Mouse (Mus musculus) lung, postnatal 25 days (tissue): ENCODE measurements around the gene Rgs9bp.
"Not testable (repeated sequence)": the region's sequence is repeated elsewhere in the genome, so short reads cannot be mapped to it uniquely, and the experiment has no call there.

Experiments used
- DNase-seq: peaks from one replicate; pipeline ENCODE4 v3.0.0; 2022; ENCODE audit warnings: low spot score

Gene Rgs9bp

DNA sequence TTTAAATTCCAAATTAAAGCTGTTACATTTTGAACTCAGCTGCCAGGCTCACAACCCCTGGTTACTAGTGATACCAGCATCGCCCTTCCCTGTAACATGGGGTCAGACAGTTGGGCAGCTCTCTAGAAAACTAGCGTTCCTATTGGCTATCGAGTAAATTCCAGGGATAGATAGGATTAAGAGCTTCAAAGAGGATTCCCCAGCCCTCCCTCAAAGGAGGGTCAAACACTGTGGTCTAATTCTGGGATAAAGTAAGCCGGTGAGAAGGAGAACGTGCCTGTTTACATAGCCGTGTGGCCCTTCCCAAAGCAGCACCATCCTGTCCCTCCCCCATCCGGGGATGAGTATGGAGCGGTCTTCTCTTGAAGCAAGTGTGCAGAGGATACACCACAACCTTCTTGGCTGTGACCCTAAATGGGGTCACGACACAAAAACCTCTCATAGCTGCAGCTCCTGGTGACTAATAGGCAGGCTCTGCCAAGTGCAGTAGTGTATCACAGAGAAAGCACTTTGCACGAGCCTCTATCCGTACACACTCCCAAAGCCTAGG, 1.8 kb downstream of the Rgs9bp start:
- no peak for DNase-seq

DNA sequence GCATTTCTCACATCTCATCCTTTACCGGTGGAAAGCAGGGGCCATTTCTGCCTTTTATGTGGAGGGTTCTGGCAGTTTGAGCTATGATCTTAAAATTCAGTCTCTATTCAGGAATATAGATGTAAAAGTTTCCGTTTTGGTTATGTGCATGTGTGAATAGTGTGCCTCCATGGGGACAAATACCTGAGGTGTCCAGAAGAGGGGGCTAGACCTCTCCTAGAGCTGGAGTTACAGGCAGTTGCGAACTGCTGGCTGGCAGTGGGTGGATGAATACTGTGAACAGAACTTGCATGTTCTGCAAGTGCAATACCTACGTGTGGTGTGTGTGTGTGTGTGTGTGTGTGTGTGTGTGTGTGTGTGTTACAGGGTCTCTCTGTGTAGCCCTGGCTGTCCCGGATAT, 2.7 kb downstream of the Rgs9bp start:
- DNase-seq: no peak

DNA sequence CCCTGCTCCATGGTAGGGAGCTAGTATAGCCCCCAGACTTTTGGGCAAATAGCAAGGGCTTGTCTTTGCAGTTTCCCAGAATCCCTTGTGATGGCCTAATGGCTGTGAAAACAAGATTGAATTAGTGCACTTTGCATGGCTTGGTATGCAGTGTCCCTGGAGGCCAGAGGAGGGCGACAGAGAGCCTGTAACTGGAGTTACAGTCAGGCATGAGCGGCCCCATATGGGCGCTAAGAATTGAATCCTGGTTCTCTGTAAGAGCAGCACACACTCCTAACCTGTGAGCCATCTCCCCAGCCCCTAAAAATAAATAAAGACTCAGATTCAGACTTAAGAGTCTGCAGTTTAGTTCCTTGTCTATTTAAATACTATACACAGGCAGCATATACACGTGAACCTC, 5.5 kb downstream of the Rgs9bp start:
- peak; percentile 43 for DNase-seq

DNA sequence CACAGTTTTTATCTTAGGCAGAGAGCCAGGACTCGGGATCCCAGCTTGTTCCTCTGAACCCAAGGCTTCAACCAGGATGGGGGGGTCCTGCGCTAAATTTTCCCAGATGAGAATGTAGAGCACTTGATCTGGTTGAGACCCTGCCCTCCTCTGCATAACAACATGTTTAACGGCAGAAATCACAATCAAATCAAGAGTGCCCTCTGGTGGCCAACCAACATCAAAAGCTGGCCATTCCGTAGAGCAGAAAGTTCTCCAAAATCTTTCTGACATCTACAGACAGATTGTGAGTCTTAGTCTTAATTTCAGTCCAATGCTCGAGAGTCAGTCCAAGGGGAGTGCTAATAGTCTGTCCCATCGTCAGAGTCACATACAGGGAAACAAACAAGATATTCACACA, 14.5 kb downstream of the Rgs9bp start:
- DNase-seq: not testable (repeated sequence)

DNA sequence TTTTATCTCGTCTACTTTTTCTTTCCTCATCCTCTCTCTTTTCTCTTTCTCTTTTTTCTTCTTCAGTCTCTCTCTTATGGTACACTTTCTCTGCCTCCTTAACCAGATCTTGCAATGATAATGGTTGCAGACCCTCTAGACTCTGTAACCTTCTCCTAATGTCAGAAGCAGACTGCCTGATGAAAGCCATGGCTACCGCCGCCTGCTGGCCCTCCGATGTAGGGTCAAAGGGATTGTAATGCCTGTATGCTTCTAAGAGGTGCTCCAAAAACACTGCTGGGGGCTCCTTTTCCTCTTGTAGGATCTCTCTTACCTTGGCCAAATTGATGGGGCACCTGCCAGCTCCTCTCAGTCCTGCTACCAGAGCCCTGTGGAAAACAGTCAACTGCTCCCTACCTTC, 15.7 kb downstream of the Rgs9bp start:
- not testable (repeated sequence) for DNase-seq

DNA sequence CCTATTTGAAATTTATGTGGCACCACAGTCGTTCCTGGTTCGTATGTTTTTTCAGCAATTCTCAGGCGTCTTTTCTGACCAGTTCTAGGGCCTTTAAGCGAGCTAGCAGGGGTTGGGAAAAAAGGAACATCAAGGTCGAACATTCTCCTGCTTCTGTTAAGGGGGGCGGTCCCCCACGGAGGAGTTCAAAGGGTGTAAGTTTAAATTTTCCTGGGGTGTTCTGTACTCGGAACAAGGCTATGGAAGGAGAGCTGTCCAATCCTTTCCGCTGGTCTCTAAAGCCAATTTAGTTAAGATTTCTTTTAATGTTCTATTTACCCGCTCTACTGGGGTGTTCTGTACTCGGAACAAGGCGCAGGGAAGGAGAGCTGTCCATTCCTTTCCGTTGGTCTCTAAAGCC, 19.4 kb downstream of the Rgs9bp start:
- DNase-seq: not testable (repeated sequence)

DNA sequence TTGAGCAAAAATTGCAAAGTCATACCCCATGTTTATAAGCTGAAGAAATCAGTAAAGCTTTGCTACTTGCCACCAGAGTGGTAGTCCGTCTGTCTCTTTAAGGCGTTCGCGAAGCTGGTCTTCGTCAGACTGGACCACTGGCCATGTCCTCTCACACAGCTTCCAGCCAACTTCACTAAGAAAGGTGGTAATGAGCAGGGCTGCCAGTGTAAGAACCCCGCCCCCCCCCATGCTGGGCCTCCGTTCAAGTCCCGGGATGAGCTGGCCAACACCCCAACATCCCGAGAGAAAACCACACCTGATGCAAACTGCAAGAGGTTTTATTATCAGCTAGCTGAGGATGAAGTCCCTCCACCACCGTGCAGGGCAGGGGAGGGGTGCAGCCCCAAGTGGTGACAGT, 20.5 kb downstream of the Rgs9bp start:
- DNase-seq: not testable (repeated sequence)

DNA sequence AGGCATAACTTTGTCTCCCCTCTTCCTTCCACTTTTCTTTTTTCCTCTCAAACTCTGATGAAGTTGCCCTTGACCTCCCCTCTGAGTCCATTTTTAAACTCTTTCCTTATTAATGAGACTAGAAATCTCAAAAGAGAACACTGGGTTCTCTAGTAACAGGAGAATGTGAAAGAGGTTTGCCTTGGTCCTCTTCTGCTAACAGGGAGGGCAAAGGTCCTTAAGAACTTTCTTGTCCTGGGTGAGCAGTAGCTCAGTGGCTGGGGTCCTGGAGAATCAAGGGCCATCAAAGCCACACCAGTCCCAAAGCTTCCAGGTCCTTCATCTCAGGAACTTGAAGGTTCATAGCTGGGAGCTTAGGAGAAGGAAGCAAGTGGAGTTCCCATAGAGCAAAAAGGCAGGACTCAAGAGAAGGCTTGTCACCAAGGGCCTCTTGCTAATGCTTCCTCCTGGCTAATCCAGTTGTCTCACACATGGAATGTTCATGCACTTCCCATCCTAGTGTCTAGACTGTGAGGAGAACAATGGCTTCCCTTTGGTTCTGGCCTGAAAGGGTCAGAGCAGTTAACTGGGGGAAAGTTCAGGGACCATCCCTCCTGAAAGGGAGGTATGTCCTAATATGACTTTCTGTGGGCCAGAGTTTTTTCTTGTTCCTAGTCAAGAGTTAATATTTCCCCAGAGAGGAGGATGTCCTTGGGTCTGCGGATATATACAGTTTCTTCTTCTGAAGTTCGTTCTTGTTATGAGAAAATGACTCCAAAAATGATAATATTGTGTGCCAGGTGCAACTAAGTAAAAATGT, 21.1 kb downstream of the Rgs9bp start:
- no peak for DNase-seq

DNA sequence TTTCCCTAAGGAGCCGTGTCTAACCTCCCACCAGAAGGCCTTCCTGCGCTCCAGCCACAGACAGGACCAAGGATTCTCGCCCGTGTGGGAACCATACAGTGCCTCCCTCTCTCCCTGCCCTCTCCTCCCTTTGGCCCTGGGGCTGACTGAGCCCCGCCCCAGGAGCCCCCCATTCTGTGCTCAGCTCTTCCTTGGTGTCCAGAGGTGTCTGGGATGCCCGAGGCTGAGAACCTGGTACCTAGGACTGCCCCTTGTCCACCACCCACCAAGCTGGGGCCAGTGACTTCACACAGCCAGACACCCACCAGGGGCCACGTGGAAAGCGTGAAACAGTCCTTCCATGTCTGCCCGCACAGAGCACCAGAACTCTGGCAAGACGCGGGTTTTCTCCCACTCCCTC, 22.3 kb downstream of the Rgs9bp start:
- no peak for DNase-seq

DNA sequence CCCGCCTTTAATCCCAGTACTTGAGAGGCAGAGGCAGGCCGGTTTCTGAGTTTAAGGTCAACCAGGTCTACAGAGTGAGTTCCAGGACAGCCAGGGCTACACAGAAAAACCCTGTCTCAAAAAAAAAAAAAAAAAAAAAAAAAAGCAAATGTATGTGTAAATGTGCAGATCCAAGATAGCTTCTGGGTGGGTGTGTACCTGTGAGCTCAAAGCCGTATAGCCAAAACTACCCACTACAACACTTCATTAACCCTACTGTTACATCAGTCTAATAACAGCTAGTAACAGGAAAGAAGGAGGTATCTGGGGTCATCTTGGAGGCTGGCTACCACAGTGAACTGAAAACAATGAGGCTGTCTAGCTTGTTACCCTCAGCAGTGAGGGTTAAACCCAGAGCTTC, 25.5 kb downstream of the Rgs9bp start:
- DNase-seq: no peak

DNA sequence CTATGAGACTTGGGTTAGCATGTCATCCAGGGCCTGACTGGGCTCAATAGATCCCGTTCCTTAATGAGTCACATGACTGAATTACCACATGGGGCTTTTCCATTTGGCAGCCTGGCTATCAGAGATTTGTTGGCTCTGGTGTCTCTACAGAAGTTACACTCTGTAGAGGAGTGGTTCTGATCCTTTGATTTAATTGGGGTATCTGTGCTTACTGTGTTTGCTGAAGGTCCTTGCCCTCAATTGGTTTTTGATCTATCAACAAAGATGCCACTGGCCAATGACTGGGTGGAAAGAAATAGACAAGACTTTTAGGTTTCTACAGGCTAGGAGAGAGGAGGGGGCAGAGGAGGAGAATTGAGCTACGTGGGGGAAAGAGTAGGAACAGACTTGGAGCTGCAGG, 26.7 kb downstream of the Rgs9bp start:
- no peak for DNase-seq

DNA sequence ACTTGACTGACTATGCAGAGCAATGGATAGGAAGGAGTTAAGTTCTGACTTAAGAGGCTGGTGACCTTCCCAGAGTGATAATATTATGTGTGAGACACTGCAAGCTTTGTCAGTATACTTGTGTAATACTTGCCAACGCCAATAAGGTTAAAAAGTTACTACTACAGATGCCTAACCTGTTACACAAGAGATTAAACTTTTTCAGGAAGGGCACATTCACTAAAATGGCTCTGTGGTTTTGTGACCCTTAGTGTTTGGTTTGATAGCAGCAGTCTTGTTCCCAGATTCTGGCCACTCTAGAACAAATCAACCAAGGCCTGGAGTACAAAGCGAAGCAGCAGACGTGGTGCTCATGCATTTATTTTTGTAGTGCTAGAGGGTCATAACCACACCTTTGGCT, 27.8 kb downstream of the Rgs9bp start:
- DNase-seq: peak; percentile 10

DNA sequence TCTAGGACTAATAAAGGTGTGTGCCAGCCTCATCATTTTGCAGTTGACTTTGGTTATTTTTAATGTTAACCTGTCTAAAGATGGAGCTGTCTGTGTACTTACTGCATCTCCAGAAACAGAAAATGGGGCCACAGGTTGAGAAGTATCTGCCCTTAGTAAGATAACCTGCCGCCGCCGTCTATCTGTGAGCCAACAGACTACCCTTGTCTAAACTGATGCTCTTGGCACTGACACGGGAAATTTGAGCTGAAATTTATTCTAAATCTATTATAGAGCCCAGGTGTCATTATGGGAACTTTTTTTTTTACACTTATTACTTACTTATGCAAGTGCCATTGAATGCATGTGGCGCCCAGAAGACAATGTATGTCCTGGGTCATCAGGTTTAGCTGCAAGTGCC, 28.5 kb downstream of the Rgs9bp start:
- no peak for DNase-seq

DNA sequence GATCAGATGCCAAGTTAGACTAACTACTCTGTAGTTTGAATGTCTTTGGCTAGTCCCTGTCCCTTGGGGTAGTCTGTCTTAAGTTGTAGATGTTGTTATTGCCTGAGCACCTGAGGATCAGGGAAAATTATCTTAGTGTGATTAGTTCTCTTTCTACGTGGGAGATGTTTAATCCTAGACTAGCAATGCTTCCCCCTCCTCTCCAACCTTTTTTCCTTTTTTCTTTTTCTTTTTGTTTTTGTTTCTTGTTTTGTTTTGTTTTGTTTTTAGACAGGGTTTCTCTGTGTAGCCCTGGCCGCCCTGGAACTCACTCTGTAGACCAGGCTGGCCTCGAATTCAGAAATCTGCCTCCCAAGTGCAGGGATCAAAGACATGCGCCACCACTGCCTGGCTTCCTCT, 29.2 kb downstream of the Rgs9bp start, which contains the start of gene Nudt19:
Gene Nudt19, minus strand, starts transcription at position 100 of the 399 bp plus-strand sequence.
- no peak for DNase-seq

DNA sequence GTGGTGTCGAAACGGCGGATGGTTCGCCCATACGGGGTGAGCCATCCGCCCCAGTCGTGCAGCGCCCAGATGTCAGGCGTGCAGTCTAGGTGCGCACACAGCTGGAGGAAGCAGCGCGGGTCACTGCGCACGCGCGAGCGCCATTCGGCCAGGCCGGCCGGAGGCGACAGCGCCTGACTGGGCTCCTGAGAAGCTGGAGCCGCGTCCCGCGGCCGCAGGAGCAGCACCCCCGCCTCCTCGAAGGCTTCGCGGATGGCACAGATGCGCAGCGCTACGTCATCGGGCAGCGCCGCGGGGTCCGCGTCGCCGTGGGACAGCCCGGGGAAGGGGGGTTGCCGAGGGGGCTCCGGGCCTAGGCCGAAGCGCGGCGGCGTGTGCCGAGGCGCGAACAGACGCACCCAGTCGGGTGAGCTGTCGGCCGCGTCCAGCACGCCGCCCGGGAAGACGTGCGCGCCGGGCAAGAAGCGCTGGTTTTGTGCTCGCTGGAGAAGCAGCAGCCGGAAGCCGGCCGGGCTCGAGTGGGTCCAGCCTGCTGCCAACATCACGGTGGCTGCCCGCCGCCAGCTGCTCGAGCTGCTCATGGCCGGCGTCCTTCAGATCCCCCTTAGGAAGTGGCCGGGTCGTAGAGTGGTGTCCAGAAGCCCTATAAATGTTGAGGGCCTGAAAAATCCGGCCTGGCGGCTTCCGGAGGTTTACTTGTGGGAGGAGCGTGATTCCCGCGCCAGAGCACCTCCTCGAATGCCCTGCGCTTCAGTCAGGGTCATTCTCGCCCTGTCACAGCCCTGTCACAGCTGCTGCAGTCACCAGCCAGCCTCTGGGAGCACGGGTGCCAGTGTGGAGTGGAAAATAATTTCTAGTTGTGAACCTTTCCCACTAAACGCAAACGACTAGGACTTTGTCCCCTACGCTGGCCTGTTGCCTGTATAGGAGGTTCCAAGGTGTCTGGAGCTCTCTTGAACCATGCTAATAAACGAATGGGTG, 29.9 kb downstream of the Rgs9bp start:
- DNase-seq: peak; percentile 83

DNA sequence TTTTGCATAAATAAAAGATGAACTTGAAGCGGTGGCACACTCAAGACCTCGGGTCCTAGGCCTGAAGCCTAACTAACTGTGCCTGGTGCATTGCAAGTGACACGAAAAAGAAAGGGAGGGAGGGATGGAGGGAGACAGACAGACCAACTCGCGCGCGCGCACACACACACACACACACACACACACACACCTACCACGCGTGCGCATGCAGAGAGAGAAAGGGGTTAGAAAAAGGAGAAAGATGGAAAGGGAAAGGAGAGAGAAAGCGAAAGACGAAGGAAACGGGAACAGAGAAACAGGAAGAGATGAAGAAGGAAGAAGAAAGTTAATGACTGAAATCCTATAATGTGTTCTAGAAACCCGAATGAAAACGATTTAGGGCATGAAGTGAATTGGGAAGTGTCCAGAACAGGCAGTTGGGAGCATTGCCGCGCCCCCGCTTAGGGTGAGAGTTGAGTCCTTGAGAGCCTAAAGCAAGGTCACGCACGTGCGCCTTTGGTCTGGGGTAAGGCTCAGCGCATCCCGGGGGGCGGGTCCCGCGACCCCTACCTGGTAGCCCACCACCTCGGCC, 30.7 kb downstream of the Rgs9bp start:
- no peak for DNase-seq

DNA sequence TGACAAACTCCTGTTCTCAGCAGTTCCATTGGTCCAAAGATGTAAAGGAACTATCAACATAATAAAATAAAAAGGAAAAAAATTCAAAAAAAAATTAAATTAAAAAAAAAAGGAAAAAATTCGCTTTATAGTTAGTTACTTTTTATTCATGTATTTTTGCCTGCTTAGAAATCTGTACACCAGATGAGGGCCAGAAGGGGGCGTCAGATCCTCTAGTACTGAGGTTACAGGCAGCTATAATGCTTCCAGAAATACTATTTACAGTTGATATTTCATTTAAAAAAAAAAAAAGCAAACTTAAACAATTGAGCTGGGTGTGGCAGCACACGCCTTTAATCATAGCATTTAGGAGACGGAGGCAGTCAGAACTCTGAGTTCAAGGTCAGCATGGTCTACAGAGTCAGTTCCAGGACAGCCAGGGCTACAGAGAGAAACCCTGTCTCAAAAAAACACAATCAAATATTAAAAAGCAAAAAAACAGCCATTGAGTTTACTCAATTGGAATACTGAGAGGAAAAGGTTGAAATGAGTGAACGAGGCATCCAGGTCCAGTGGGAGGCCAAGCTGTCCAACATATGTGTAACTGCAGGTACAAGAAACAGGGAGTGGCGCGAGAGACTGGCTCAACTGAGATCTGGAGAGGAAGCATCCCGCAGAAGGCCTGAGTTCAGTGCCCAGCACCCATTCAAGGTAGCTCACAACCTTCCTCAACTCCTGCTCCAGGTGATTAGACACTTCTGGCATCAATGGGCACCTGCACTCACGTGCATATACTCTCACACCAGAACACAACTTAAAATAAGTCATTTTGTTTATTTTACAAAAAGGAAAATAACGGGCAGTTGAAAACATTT, 31.4 kb downstream of the Rgs9bp start:
- DNase-seq: peak; percentile 23

DNA sequence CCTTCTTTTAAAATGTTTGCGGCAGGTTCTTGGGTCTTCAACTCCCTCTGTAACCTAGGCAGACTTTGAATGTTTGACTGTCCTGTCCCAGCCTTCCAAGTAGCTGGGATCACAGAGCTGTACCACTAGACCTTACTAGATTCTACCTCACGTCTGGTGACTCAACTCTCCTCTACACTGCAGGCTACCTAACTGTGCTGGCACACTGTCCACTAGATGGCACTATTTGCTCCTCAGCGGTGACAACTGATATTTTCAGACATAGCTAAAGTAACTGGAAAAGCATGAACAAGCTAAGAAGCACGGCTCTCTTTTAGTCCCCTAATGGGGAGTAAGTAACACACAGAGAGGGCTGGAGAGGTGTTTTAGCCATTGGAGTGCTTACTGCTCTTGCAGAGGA, 39.5 kb downstream of the Rgs9bp start:
- peak; percentile 61 for DNase-seq

DNA sequence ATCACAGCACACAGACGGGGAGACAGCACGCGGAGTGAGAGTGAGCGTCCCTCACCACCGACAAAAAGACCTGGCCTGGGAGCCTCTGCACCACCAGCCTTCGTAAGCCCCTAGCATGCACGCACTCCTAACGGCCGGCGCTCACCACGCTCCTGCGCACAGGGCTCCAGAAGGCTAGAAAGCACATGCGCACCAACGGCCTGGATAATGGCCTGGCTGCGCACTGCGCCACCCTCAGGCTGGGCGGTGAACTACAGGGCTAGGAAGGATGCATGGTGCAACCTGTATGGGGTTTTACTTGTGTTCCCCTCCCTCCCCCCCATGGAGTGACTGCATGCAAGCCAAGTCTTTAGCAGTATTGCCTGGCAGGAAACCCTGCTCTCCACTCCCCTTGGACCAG, 47.8 kb downstream of the Rgs9bp start, which contains the start of gene Tdrd12:
Gene Tdrd12, minus strand, starts transcription at position 184 of the 400 bp plus-strand sequence.
- no peak for DNase-seq

DNA sequence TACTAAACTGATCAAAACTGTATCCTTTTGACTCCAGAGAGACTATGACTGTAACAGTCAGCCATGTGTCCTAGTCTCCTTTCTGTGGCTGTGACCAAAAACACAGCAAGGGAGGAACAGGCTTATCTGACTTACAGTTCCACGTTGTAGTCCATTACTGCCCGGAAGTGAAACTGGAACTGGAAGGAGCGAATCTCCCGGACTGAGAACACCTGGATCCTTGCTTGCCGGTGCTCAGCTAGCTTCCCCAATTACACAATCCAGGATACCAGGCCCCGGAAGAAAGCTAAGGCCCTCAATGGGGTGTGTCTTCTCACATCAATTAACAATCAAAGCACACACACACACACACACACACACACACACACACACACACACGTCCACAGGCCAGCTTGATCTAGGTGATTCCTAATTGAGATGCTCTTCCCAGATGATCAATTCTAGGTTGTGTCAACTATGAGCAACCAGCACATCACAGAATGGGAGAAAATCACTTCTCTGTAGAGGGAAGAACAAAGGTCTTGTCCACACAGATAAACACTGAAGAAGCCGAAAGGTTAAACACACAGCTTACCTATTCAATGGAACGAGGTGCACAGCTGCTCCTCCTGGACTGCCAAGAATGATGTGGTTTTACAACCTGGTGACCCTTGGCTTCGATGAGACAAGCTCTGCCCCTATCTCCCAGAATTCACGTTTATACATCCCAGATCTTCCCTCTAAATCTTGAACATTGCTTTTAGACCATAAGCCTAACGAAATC, 49.5 kb downstream of the Rgs9bp start:
- DNase-seq: no peak
